10 mouse cellular contexts compared by ENCODE assay signal in the genomic region with DNA sequence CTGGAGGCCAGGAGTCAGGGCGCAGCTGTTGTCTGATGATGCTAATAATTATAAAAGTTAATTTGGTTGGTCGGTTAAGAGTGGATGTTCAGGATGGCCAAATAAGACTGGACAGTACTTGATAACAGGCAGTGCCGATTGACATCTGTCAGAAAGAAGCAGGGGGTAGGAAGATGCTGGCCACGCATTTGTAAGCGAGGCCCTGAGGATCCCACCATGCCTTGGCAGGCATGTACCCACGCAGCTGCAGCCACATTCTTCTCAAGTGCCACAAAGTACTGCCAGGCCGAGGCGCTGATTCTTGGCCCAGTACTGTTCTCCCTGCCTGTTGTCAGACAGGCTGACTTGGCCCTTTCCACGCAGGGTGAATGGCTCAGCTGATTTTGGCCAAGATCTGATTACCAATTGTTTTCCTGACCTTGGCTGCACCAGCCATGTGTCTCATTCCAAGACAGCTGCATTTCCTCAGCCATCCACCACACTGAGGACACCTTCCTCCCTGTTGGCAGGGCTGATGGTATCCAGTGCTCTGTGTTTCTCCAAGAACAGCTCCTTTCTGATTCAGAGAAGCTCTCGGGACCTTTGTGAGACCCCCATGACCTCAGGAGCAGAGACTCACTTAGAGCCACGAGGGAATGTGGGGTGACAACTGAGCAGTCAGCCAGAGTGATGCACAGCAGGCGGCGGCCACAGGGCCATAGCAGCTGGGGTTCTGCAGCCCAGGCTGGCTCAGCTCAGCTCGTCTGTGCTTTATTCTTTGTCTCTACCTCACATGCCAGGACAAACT. TPM values are rescaled to one million over a fixed set of nuclear protein-coding genes. Genes with fewer than 3 reads are reported as not detected.
DNase-seq lines count a peak whose midpoint lies in the region.
"Had no signal": no experiment of that assay in that cellular context is flagged by ENCODE, and none has a peak within 500 bp of the region (broad histone marks: within the 10 kb centered on the region; RNA-seq: fewer than 3 reads in every experiment).

No protein-coding gene starts in this region.

- peak; percentile 3 for DNase-seq in adrenal gland, postnatal 10 days
- no peak for DNase-seq in adrenal gland, adult (ENCODE audit: inconsistent age in 2 of 2, low spot score in 1 of 2)
- peak; percentile 54 for DNase-seq in MN1 (ENCODE audit: low spot score)
- DNase-seq in heart, embryonic 10.5 days (ENCODE audit: low spot score), result peak; percentile 58
- peak; percentile 44 for DNase-seq in lung, postnatal 25 days (ENCODE audit: low spot score)
- DNase-seq in thymus, postnatal 36 days, result no peak
- no peak for DNase-seq in right cerebral cortex, adult 2 months (ENCODE audit: low spot score in 2 of 2)
- no peak for DNase-seq in cerebellum, adult 18-20 months

- H3K36me3 ChIP-seq in heart, embryonic 10.5 days, result no peaks in the 10 kb centered on the region

- H3K9me3 ChIP-seq in heart, embryonic 10.5 days, result no peaks in the 10 kb centered on the region

- H3K27me3 ChIP-seq in heart, embryonic 10.5 days (ENCODE audit: insufficient read depth, poor library complexity, severe bottlenecking), result no peaks in the 10 kb centered on the region

- peaks cover 7% of the 10 kb centered on the region for H3K4me1 ChIP-seq in heart, embryonic 10.5 days

- no peak overlapping the region for H3K4me3 ChIP-seq in heart, embryonic 10.5 days

- no peak overlapping the region for H3K27ac ChIP-seq in heart, embryonic 10.5 days

- WGBS in heart, embryonic 10.5 days, result 54% methylated on average over 14 of the region's 14 CpGs

RNA-seq across cellular contexts. Expression of a gene that starts 53.5 kb away (rescaled TPM):
- 1 to 10 TPM; 5.7 to 6.1 TPM for total RNA-seq in adrenal gland, postnatal 10 days (2021)
- 0.04 and 0.05 TPM in 2 replicates for polyA plus RNA-seq in heart, embryonic 10.5 days (2016; fragmentation: Nextera tagmentation; extraction: Ambion mirVana)
- total RNA-seq: neutrophil, adult 5-6 weeks had no signal
- polyA plus RNA-seq: heart, postnatal 0 days had no signal

Comparison
In these comparisons a context has a peak if more than half of its experiments do, and no peak if none do; other contexts are left out.
1. DNase-seq: peak in adrenal gland, postnatal 10 days (single experiment), MN1 (single experiment), heart, embryonic 10.5 days (single experiment) and lung, postnatal 25 days (single experiment); none in adrenal gland, adult (0 of 2), thymus, postnatal 36 days (0 of 2), right cerebral cortex, adult 2 months (0 of 2) and cerebellum, adult 18-20 months (0 of 2).